Mouse (Mus musculus): ENCODE measurements around the gene Aasdh. TPM values are rescaled to one million over a fixed set of nuclear protein-coding genes. Genes with fewer than 3 reads are reported as not detected.

Aasdh gene
- 5.8 and 6.1 TPM in 2 replicates for polyA plus RNA-seq (2015; fragmentation: Nextera tagmentation; extraction: Ambion mirVana)

GRCm38 (mm10) chr5:76905405-76906154 is at the start of gene Aasdh:
Gene Aasdh (minus strand): TSS chr5:76905514.
- peak within 1 kb of the TSS; percentile 93 for H3K27ac ChIP-seq (ENCODE audit: low read length)
- H3K4me2 ChIP-seq (ENCODE audit: low read depth, low read length) = peak within 1 kb of the TSS; percentile 88
- H3K36me3 ChIP-seq (ENCODE audit: control insufficient read depth, insufficient read depth) = no peaks in the 10 kb centered on the region
- peak within 1 kb of the TSS; percentile 92 for H3K4me3 ChIP-seq (ENCODE audit: low read depth, low read length)
- no peaks in the 10 kb centered on the region for H3K27me3 ChIP-seq (ENCODE audit: control insufficient read depth, insufficient read depth, low read depth, low read length)
- peak; percentile 97 for ATAC-seq (ENCODE audit: low read depth)
- under 1% methylated on average over 47 of the region's 47 CpGs for WGBS (ENCODE audit: insufficient replicate concordance)
- no peaks in the 10 kb centered on the region for H3K9me3 ChIP-seq (replicated peaks; ENCODE audit: control insufficient read depth, low read length)
- peaks cover 12% of the 10 kb centered on the region for H3K4me1 ChIP-seq (ENCODE audit: control insufficient read depth, low read depth, low read length)
- peak within 1 kb of the TSS; percentile 96 for H3K9ac ChIP-seq (ENCODE audit: low read depth, low read length)

DNA sequence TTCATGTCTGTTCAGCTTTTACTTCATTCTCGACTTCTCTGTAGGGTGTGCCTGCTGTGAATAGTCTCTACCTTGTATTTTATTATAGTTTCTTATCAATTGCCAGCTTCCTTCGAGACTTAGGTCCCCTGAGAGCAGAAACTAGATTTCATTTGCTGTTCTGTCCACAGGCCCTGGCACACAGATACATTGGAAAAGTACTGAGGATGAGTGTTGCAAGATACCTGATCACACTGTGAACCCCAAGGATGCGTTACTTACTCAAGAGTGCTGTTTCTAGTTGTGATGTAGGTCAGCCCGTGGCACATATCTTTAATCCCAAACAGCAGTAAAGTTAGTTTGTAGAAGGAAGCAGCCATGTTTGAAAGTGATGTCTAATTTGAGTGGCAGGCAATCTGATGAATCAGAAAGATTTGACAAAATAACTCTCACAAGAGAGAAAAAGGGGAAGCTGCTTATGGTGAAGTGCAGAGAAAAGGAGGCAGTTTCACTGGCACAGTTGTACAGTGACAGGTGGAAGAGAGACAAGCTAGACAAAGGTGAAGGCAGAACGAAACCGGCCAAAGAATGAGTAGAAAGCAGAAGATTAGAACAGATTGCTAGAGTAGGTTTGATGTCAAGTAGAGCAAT is 49.1 kb upstream of the Aasdh start:
- no peak for ATAC-seq (ENCODE audit: low read depth)
- H3K9ac ChIP-seq (ENCODE audit: low read depth, low read length) = no peak overlapping the region
- 59% methylated on average over 6 of the region's 6 CpGs for WGBS (ENCODE audit: insufficient replicate concordance)
- H3K27me3 ChIP-seq (ENCODE audit: control insufficient read depth, insufficient read depth, low read depth, low read length) = no peaks in the 10 kb centered on the region
- peaks cover 21% of the 10 kb centered on the region for H3K36me3 ChIP-seq (ENCODE audit: control insufficient read depth, insufficient read depth)
- peak overlapping the region; percentile 45; the same call in 1 of the 2 replicates for H3K27ac ChIP-seq (ENCODE audit: low read length)
- H3K9me3 ChIP-seq (replicated peaks; ENCODE audit: control insufficient read depth, low read length) = no peaks in the 10 kb centered on the region
- H3K4me2 ChIP-seq (ENCODE audit: low read depth, low read length) = no peak overlapping the region
- H3K4me3 ChIP-seq (ENCODE audit: low read depth, low read length) = no peak overlapping the region
- H3K4me1 ChIP-seq (ENCODE audit: control insufficient read depth, low read depth, low read length) = peaks cover 22% of the 10 kb centered on the region

- no peak overlapping the region for H3K9ac ChIP-seq (ENCODE audit: low read depth, low read length)
- no peak overlapping the region for H3K4me3 ChIP-seq (ENCODE audit: low read depth, low read length)
- ATAC-seq (ENCODE audit: low read depth) = no peak
- H3K36me3 ChIP-seq (ENCODE audit: control insufficient read depth, insufficient read depth) = peaks cover 18% of the 10 kb centered on the region
- H3K4me2 ChIP-seq (ENCODE audit: low read depth, low read length) = 0 out of 2 replicates have a peak overlapping the region, but pooled peaks have one; percentile 31
- no peaks in the 10 kb centered on the region for H3K27me3 ChIP-seq (ENCODE audit: control insufficient read depth, insufficient read depth, low read depth, low read length)
- H3K9me3 ChIP-seq (replicated peaks; ENCODE audit: control insufficient read depth, low read length) = no peaks in the 10 kb centered on the region
- no peak overlapping the region for H3K27ac ChIP-seq (ENCODE audit: low read length)
- 65% methylated on average over 3 of the region's 3 CpGs for WGBS (ENCODE audit: insufficient replicate concordance)
- peaks cover 22% of the 10 kb centered on the region for H3K4me1 ChIP-seq (ENCODE audit: control insufficient read depth, low read depth, low read length)
Observed at GRCm38 (mm10) chr5:76953794-76954193, 48.5 kb upstream of the Aasdh start.

- Histone ChIP-seq H3K36me3 (ENCODE audit: control insufficient read depth, insufficient read depth) (peaks cover 11% of the 10 kb centered on the region), H3K9ac (ENCODE audit: low read depth, low read length) (peak overlapping the region; percentile 79), H3K9me3 (replicated peaks; ENCODE audit: control insufficient read depth, low read length) (no peaks in the 10 kb centered on the region), H3K4me2 (ENCODE audit: low read depth, low read length) (peak overlapping the region; percentile 94), H3K4me1 (ENCODE audit: control insufficient read depth, low read depth, low read length) (peaks cover 29% of the 10 kb centered on the region), H3K4me3 (ENCODE audit: low read depth, low read length) (peak overlapping the region; percentile 81), H3K27me3 (ENCODE audit: control insufficient read depth, insufficient read depth, low read depth, low read length) (no peaks in the 10 kb centered on the region), H3K27ac (ENCODE audit: low read length) (peak overlapping the region; percentile 85)
- 6% methylated on average over 7 of the region's 7 CpGs for WGBS (ENCODE audit: insufficient replicate concordance)
- no peak for ATAC-seq (ENCODE audit: low read depth)
Observed at GRCm38 (mm10) chr5:76952112-76953040, 47.1 kb upstream of the Aasdh start.

GRCm38 (mm10) chr5:76951106-76952027 is 46.1 kb upstream of the Aasdh start, which contains the start of the genes Paics and Ppat:
Gene Paics (plus strand): TSS chr5:76951307.
Gene Ppat (minus strand): TSS chr5:76951578.
- H3K9me3 ChIP-seq (replicated peaks; ENCODE audit: control insufficient read depth, low read length) = no peaks in the 10 kb centered on the region
- under 1% methylated on average over 80 of the region's 81 CpGs for WGBS (ENCODE audit: insufficient replicate concordance)
- H3K4me2 ChIP-seq (ENCODE audit: low read depth, low read length) = peak within 1 kb of the TSS; percentile 94
- H3K4me3 ChIP-seq (ENCODE audit: low read depth, low read length) = peak within 1 kb of the TSS; percentile 81
- peaks cover 33% of the 10 kb centered on the region for H3K4me1 ChIP-seq (ENCODE audit: control insufficient read depth, low read depth, low read length)
- H3K27me3 ChIP-seq (ENCODE audit: control insufficient read depth, insufficient read depth, low read depth, low read length) = no peaks in the 10 kb centered on the region
- peak within 1 kb of the TSS; percentile 79 for H3K9ac ChIP-seq (ENCODE audit: low read depth, low read length)
- peaks cover 2% of the 10 kb centered on the region for H3K36me3 ChIP-seq (ENCODE audit: control insufficient read depth, insufficient read depth)
- peak; percentile 91 for ATAC-seq (ENCODE audit: low read depth)
- peak within 1 kb of the TSS; percentile 85 for H3K27ac ChIP-seq (ENCODE audit: low read length)

DNA sequence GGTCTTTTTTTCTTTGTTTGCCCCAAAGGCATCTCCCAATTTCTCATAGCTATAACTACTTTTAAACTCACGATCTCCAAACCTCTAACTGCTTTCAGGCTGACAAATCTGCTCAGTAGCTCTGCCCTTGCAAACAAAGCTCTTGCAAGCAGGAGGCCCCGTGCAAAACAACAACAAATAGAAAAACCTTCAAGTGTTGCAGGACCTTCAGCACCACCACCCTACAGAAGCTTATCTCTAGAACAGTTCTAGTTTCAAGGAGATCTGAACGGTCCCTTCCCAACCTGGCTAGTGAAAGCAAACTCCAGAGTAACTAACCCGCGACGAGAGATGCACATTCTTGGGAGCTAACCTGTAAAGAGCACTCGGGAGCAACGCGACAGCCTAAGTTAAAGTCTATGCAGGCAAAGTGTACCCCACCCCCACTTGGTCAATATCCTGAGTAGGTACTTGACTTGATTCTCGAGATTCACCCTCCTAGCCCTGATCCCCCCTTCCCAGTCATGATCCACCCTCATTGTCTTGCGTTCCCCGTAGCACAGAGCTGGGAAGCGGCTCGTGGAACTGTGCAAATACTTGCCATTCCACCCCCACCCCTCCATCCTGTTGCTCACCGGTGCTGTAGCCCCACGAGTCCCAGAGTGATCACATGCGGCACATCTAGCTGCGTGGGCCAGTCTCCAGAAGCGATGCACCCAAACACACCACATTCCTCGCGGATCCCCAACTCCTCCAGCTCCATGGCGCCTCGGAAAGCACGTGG is 45.2 kb upstream of the Aasdh start:
- peak overlapping the region; percentile 80 for H3K27ac ChIP-seq (ENCODE audit: low read length)
- under 1% methylated on average over 24 of the region's 24 CpGs for WGBS (ENCODE audit: insufficient replicate concordance)
- peaks cover 33% of the 10 kb centered on the region for H3K4me1 ChIP-seq (ENCODE audit: control insufficient read depth, low read depth, low read length)
- H3K36me3 ChIP-seq (ENCODE audit: control insufficient read depth, insufficient read depth) = no peaks in the 10 kb centered on the region; the same call in 1 of the 2 replicates
- H3K27me3 ChIP-seq (ENCODE audit: control insufficient read depth, insufficient read depth, low read depth, low read length) = no peaks in the 10 kb centered on the region
- peak overlapping the region; percentile 94 for H3K4me2 ChIP-seq (ENCODE audit: low read depth, low read length)
- ATAC-seq (ENCODE audit: low read depth) = no peak
- H3K9ac ChIP-seq (ENCODE audit: low read depth, low read length) = peak overlapping the region; percentile 75
- no peaks in the 10 kb centered on the region for H3K9me3 ChIP-seq (replicated peaks; ENCODE audit: control insufficient read depth, low read length)
- peak overlapping the region; percentile 81 for H3K4me3 ChIP-seq (ENCODE audit: low read depth, low read length)

DNA sequence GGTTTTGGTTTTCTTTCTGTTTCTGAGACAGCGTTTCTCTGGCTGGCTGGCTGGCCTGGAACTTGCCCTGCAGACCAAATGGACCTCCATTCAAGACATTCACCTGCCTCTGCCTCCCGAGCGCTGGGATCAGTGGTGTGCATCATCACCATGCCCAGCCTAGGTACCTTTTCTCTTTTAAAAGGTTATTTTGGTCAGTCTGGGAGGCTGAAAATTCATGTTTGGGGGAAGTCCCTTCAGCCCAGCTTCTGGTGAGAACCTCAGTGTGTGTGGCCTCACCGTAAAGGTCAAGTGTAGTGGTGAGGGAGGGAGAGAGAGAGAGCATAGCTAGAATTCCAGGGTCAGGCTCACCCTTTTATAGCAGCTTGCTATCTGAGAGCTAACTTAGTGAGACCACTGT is 42.4 kb upstream of the Aasdh start:
- no peak for ATAC-seq (ENCODE audit: low read depth)
- Histone ChIP-seq H3K27ac (ENCODE audit: low read length) (no peak overlapping the region), H3K4me3 (ENCODE audit: low read depth, low read length) (no peak overlapping the region), H3K4me1 (ENCODE audit: control insufficient read depth, low read depth, low read length) (peaks cover 23% of the 10 kb centered on the region), H3K9me3 (replicated peaks; ENCODE audit: control insufficient read depth, low read length) (no peaks in the 10 kb centered on the region), H3K36me3 (ENCODE audit: control insufficient read depth, insufficient read depth) (no peaks in the 10 kb centered on the region), H3K4me2 (ENCODE audit: low read depth, low read length) (no peak overlapping the region), H3K9ac (ENCODE audit: low read depth, low read length) (no peak overlapping the region), H3K27me3 (ENCODE audit: control insufficient read depth, insufficient read depth, low read depth, low read length) (no peaks in the 10 kb centered on the region)
- 84% methylated on average over 4 of the region's 4 CpGs for WGBS (ENCODE audit: insufficient replicate concordance)

Measured in liver, embryonic 16.5 days (tissue).